Mouse (Mus musculus): Measurements from ENCODE around the gene Gm7579. TPM values are rescaled to one million over a fixed set of nuclear protein-coding genes. Genes with fewer than 3 reads are reported as not detected.

Gene Gm7579
- not detected for polyA plus RNA-seq (2014; fragmentation: Illumina TruSeq; extraction: RNeasy Lipid Tissue Mini Kit (QIAGEN cat#74804); ENCODE audit: low read depth, low replicate concordance)

GRCm38 (mm10) chr7:142211559-142211958 is at the start of gene Gm7579:
Gene Gm7579, plus strand, starts transcription at chr7:142211859.

GRCm38 (mm10) chr7:142165639-142166038 is 46.0 kb upstream of the Gm7579 start, which contains the start of gene Gm4553:
Gene Gm4553, minus strand, starts transcription at chr7:142165739.

GRCm38 (mm10) chr7:142175905-142176304 is 35.8 kb upstream of the Gm7579 start, which contains the start of gene Krtap5-2:
Gene Krtap5-2, minus strand, starts transcription at chr7:142176005.

GRCm38 (mm10) chr7:142190289-142190688 is 21.4 kb upstream of the Gm7579 start, which contains the start of gene Gm10153:
Gene Gm10153, minus strand, starts transcription at chr7:142190389.

GRCm38 (mm10) chr7:142201064-142201463 is 10.6 kb upstream of the Gm7579 start, which contains the start of gene Krtap5-3:
Gene Krtap5-3, plus strand, starts transcription at chr7:142201364.

GRCm38 (mm10) chr7:142229871-142230270 is 18.2 kb downstream of the Gm7579 start, which contains the start of gene Krtap5-5:
Gene Krtap5-5, minus strand, starts transcription at chr7:142229971.

GRCm38 (mm10) chr7:142240978-142241377 is 29.3 kb downstream of the Gm7579 start, which contains the start of gene Gm40460:
Gene Gm40460, minus strand, starts transcription at chr7:142241078.

GRCm38 (mm10) chr7:142258254-142258653 is 46.6 kb downstream of the Gm7579 start, which contains the start of gene Gm2431:
Gene Gm2431, minus strand, starts transcription at chr7:142258354.

Other genes with a start within 250 kb of the Gm7579 start
- 47.0 TPM for gene Mob2, start 150.8 kb upstream of the Gm7579 start, polyA plus RNA-seq (2014; fragmentation: Illumina TruSeq; extraction: RNeasy Lipid Tissue Mini Kit (QIAGEN cat#74804); ENCODE audit: low read depth, low replicate concordance)
- 26.2 TPM for gene Dusp8, start 116.0 kb upstream of the Gm7579 start, polyA plus RNA-seq (2014; fragmentation: Illumina TruSeq; extraction: RNeasy Lipid Tissue Mini Kit (QIAGEN cat#74804); ENCODE audit: low read depth, low replicate concordance)
- not detected for gene Gm45618, start 91.1 kb upstream of the Gm7579 start, polyA plus RNA-seq (2014; fragmentation: Illumina TruSeq; extraction: RNeasy Lipid Tissue Mini Kit (QIAGEN cat#74804); ENCODE audit: low read depth, low replicate concordance)
- gene Gm39115, start 75.8 kb upstream of the Gm7579 start, polyA plus RNA-seq (2014; fragmentation: Illumina TruSeq; extraction: RNeasy Lipid Tissue Mini Kit (QIAGEN cat#74804); ENCODE audit: low read depth, low replicate concordance) = not detected
- gene Gm45337, start 67.3 kb upstream of the Gm7579 start, polyA plus RNA-seq (2014; fragmentation: Illumina TruSeq; extraction: RNeasy Lipid Tissue Mini Kit (QIAGEN cat#74804); ENCODE audit: low read depth, low replicate concordance) = not detected
- gene Gm29735, start 54.7 kb upstream of the Gm7579 start, polyA plus RNA-seq (2014; fragmentation: Illumina TruSeq; extraction: RNeasy Lipid Tissue Mini Kit (QIAGEN cat#74804); ENCODE audit: low read depth, low replicate concordance) = not detected
- gene Gm4553, start 46.1 kb upstream of the Gm7579 start, polyA plus RNA-seq (2014; fragmentation: Illumina TruSeq; extraction: RNeasy Lipid Tissue Mini Kit (QIAGEN cat#74804); ENCODE audit: low read depth, low replicate concordance) = not detected
- gene Krtap5-2, start 35.9 kb upstream of the Gm7579 start, polyA plus RNA-seq (2014; fragmentation: Illumina TruSeq; extraction: RNeasy Lipid Tissue Mini Kit (QIAGEN cat#74804); ENCODE audit: low read depth, low replicate concordance) = not detected
- not detected for gene Gm10153, start 21.5 kb upstream of the Gm7579 start, polyA plus RNA-seq (2014; fragmentation: Illumina TruSeq; extraction: RNeasy Lipid Tissue Mini Kit (QIAGEN cat#74804); ENCODE audit: low read depth, low replicate concordance)
- gene Krtap5-3, start 10.5 kb upstream of the Gm7579 start, polyA plus RNA-seq (2014; fragmentation: Illumina TruSeq; extraction: RNeasy Lipid Tissue Mini Kit (QIAGEN cat#74804); ENCODE audit: low read depth, low replicate concordance) = not detected
- gene Krtap5-5, start 18.1 kb downstream of the Gm7579 start, polyA plus RNA-seq (2014; fragmentation: Illumina TruSeq; extraction: RNeasy Lipid Tissue Mini Kit (QIAGEN cat#74804); ENCODE audit: low read depth, low replicate concordance) = not detected
- gene Gm40460, start 29.2 kb downstream of the Gm7579 start, polyA plus RNA-seq (2014; fragmentation: Illumina TruSeq; extraction: RNeasy Lipid Tissue Mini Kit (QIAGEN cat#74804); ENCODE audit: low read depth, low replicate concordance) = not detected
- not detected for gene Gm2431, start 46.5 kb downstream of the Gm7579 start, polyA plus RNA-seq (2014; fragmentation: Illumina TruSeq; extraction: RNeasy Lipid Tissue Mini Kit (QIAGEN cat#74804); ENCODE audit: low read depth, low replicate concordance)
- gene Gm4559, start 62.5 kb downstream of the Gm7579 start, polyA plus RNA-seq (2014; fragmentation: Illumina TruSeq; extraction: RNeasy Lipid Tissue Mini Kit (QIAGEN cat#74804); ENCODE audit: low read depth, low replicate concordance) = not detected
- not detected for gene Krtap5-1, start 85.3 kb downstream of the Gm7579 start, polyA plus RNA-seq (2014; fragmentation: Illumina TruSeq; extraction: RNeasy Lipid Tissue Mini Kit (QIAGEN cat#74804); ENCODE audit: low read depth, low replicate concordance)
- gene Krtap5-4, start 91.7 kb downstream of the Gm7579 start, polyA plus RNA-seq (2014; fragmentation: Illumina TruSeq; extraction: RNeasy Lipid Tissue Mini Kit (QIAGEN cat#74804); ENCODE audit: low read depth, low replicate concordance) = not detected
- gene Ifitm10, start 161.9 kb downstream of the Gm7579 start, polyA plus RNA-seq (2014; fragmentation: Illumina TruSeq; extraction: RNeasy Lipid Tissue Mini Kit (QIAGEN cat#74804); ENCODE audit: low read depth, low replicate concordance) = 2.7 TPM
- gene Gm49369, start 170.8 kb downstream of the Gm7579 start, polyA plus RNA-seq (2014; fragmentation: Illumina TruSeq; extraction: RNeasy Lipid Tissue Mini Kit (QIAGEN cat#74804); ENCODE audit: low read depth, low replicate concordance) = not detected
- 1,183 TPM for gene Ctsd, start 176.2 kb downstream of the Gm7579 start, polyA plus RNA-seq (2014; fragmentation: Illumina TruSeq; extraction: RNeasy Lipid Tissue Mini Kit (QIAGEN cat#74804); ENCODE audit: low read depth, low replicate concordance)
- not detected for gene Syt8, start 223.0 kb downstream of the Gm7579 start, polyA plus RNA-seq (2014; fragmentation: Illumina TruSeq; extraction: RNeasy Lipid Tissue Mini Kit (QIAGEN cat#74804); ENCODE audit: low read depth, low replicate concordance)
- gene Tnni2, start 229.9 kb downstream of the Gm7579 start, polyA plus RNA-seq (2014; fragmentation: Illumina TruSeq; extraction: RNeasy Lipid Tissue Mini Kit (QIAGEN cat#74804); ENCODE audit: low read depth, low replicate concordance) = 8.8 TPM
- gene Lsp1, start 248.9 kb downstream of the Gm7579 start, polyA plus RNA-seq (2014; fragmentation: Illumina TruSeq; extraction: RNeasy Lipid Tissue Mini Kit (QIAGEN cat#74804); ENCODE audit: low read depth, low replicate concordance) = 88.0 TPM